Mouse (Mus musculus) kidney, postnatal 0 days (tissue): ENCODE results near the gene Nenf. TPM values are rescaled to one million over a fixed set of nuclear protein-coding genes. Genes with fewer than 3 reads are reported as not detected.
A peak's percentile ranks its signal among the peaks of the same experiment; 100 is the strongest.

Source experiments
- ATAC-seq: fragments of 200-750 bp; cut with Nextera tagmentation; replicated peaks from 2 replicates; pipeline ENCODE4 v1.8.0; 2017; ENCODE audit warnings: low read depth, moderate number of reproducible peaks, moderate TSS enrichment, moderate library complexity; ENCODE audit not compliant: low FRiP score
- DNase-seq: peaks from one replicate; pipeline ENCODE4 v3.0.0-alpha.2; 2016; ENCODE audit warnings: low spot score
- H3K27ac ChIP-seq: fragments of 300-500 bp; sonication (generic); 2 replicates; pipeline ENCODE4 v1.5.1; 2014; ENCODE audit warnings: mild to moderate bottlenecking
- H3K27me3 ChIP-seq: fragments of 300-500 bp; sonication (generic); 2 replicates; pipeline ENCODE4 v1.6.1; 2014; ENCODE audit warnings: low read length, mixed read lengths; ENCODE audit not compliant: insufficient read depth
- H3K36me3 ChIP-seq: fragments of 300-500 bp; sonication (generic); 2 replicates; pipeline ENCODE4 v1.6.1; 2014; ENCODE audit warnings: low read length, mixed read lengths; ENCODE audit not compliant: insufficient read depth
- H3K4me1 ChIP-seq: fragments of 300-500 bp; sonication (generic); replicated peaks from 2 replicates; pipeline ENCODE4 v1.6.1; 2014; ENCODE audit warnings: antibody characterized with exemption, low read length, mixed read lengths; ENCODE audit not compliant: insufficient read depth
- H3K4me2 ChIP-seq: fragments of 300-500 bp; sonication (generic); 2 replicates; pipeline ENCODE4 v1.6.1; 2014; ENCODE audit warnings: mild to moderate bottlenecking, low read length, moderate library complexity, mixed read lengths
- H3K4me3 ChIP-seq: fragments of 300-500 bp; sonication (generic); replicated peaks from 2 replicates; pipeline ENCODE4 v1.5.1; 2014; ENCODE audit warnings: low read depth, low read length
- H3K9ac ChIP-seq: fragments of 300-500 bp; sonication (generic); 2 replicates; pipeline ENCODE4 v1.6.1; 2014; ENCODE audit warnings: low read depth, low read length
- H3K9me3 ChIP-seq: fragments of 300-500 bp; sonication (generic); replicated peaks from 2 replicates; pipeline ENCODE4 v1.6.1; 2016; ENCODE audit warnings: low read length, inconsistent platforms, mixed read lengths
- CTCF ChIP-seq: IDR thresholded peaks from 2 replicates; pipeline ENCODE4 v1.5.1; 2016; ENCODE audit warnings: antibody characterized with exemption, low read depth, mild to moderate bottlenecking, moderate library complexity
- WGBS: fragments of 180-500 bp; shearing (Covaris S2); extraction: QIAGEN DNeasy Blood & Tissue Kit; methylation state at CpG from one replicate; pipeline ENCODE4 v1.1.7; 2014; 5-methylcytosine and 5-hydroxymethylcytosine counted together
- polyA plus RNA-seq: library from polyadenylated mRNA; unstranded; fragments of >200 nt; fragmentation: Nextera tagmentation; extraction: Ambion mirVana; gene quantifications from 2 replicates; pipeline ENCODE4 v1.2.1, GENCODE M21; 2015

The Nenf gene
- polyA plus RNA-seq, 1 experiment from 2014 or later, result 144 TPM

GRCm38 (mm10) chr1:191313158-191313557 lies 4.8 kb downstream of the Nenf start:
- Histone ChIP-seq H3K4me3 (0 out of 2 replicates have a peak overlapping the region, but pooled peaks have one; percentile 44), H3K9me3 (no peaks in the 10 kb centered on the region), H3K9ac (peak overlapping the region; percentile 49; the same call in 1 of the 2 replicates), H3K27me3 (no peaks in the 10 kb centered on the region), H3K4me1 (0 out of 2 replicates have a peak, but pooled peaks cover 3% of the 10 kb centered on the region), H3K27ac (peak overlapping the region; percentile 54; the same call in 1 of the 2 replicates), H3K4me2 (peak overlapping the region; percentile 48), H3K36me3 (no peaks in the 10 kb centered on the region)
- 54% methylated on average over 6 of the region's 6 CpGs for WGBS
- ATAC-seq (peak; percentile 45; the same call in 1 of the 2 replicates), DNase-seq (no peak)
- TF ChIP-seq CTCF, result no peak

- Histone ChIP-seq H3K27ac (peak overlapping the region; percentile 54), H3K9ac (peak overlapping the region; percentile 49), H3K36me3 (no peaks in the 10 kb centered on the region), H3K4me1 (0 out of 2 replicates have a peak, but pooled peaks cover 3% of the 10 kb centered on the region), H3K4me3 (peak overlapping the region; percentile 44), H3K27me3 (no peaks in the 10 kb centered on the region), H3K9me3 (no peaks in the 10 kb centered on the region), H3K4me2 (peak overlapping the region; percentile 48)
- ATAC-seq, result peak; percentile 87
- peak; percentile 96 for DNase-seq
- TF ChIP-seq CTCF, result peak; percentile 92
- WGBS, result under 1% methylated on average over 14 of the region's 14 CpGs
Observed at GRCm38 (mm10) chr1:191312513-191312941, 5.5 kb downstream of the Nenf start.

GRCm38 (mm10) chr1:191311296-191311898 lies 6.6 kb downstream of the Nenf start:
- no peak for ATAC-seq
- Histone ChIP-seq H3K9me3 (no peaks in the 10 kb centered on the region), H3K4me3 (no peak overlapping the region), H3K27me3 (no peaks in the 10 kb centered on the region), H3K36me3 (no peaks in the 10 kb centered on the region), H3K4me2 (no peak overlapping the region), H3K9ac (no peak overlapping the region), H3K27ac (no peak overlapping the region), H3K4me1 (0 out of 2 replicates have a peak, but pooled peaks cover 3% of the 10 kb centered on the region)
- no peak for TF ChIP-seq CTCF
- DNase-seq, result no peak
- WGBS, result 63% methylated on average over 4 of the region's 4 CpGs

GRCm38 (mm10) chr1:191307766-191308455 lies 10.1 kb downstream of the Nenf start:
- Histone ChIP-seq H3K36me3 (no peaks in the 10 kb centered on the region), H3K27ac (no peak overlapping the region), H3K9me3 (no peaks in the 10 kb centered on the region), H3K27me3 (no peaks in the 10 kb centered on the region), H3K4me1 (no peaks in the 10 kb centered on the region), H3K4me2 (no peak overlapping the region), H3K4me3 (no peak overlapping the region), H3K9ac (no peak overlapping the region)
- WGBS, result 88% methylated on average over 9 of the region's 9 CpGs
- peak; percentile 60 for TF ChIP-seq CTCF
- DNase-seq (no peak), ATAC-seq (no peak)

GRCm38 (mm10) chr1:191306316-191306715 lies 11.7 kb downstream of the Nenf start:
- no peak overlapping the region for H3K4me2 ChIP-seq
- no peak overlapping the region for H3K27ac ChIP-seq
- H3K27me3 ChIP-seq, result no peaks in the 10 kb centered on the region
- H3K9ac ChIP-seq, result no peak overlapping the region
- no peaks in the 10 kb centered on the region for H3K4me1 ChIP-seq
- H3K36me3 ChIP-seq, result no peaks in the 10 kb centered on the region
- ATAC-seq (no peak; the same call in 1 of the 2 replicates), DNase-seq (no peak)
- TF ChIP-seq CTCF, result peak; percentile 35; the same call in 1 of the 2 replicates
- H3K4me3 ChIP-seq, result no peak overlapping the region
- H3K9me3 ChIP-seq, result no peaks in the 10 kb centered on the region
- WGBS, result 73% methylated on average over 9 of the region's 9 CpGs

- Histone ChIP-seq H3K36me3 (no peaks in the 10 kb centered on the region), H3K27ac (no peak overlapping the region), H3K9ac (no peak overlapping the region), H3K4me2 (no peak overlapping the region), H3K4me1 (no peaks in the 10 kb centered on the region), H3K9me3 (no peaks in the 10 kb centered on the region), H3K27me3 (no peaks in the 10 kb centered on the region), H3K4me3 (no peak overlapping the region)
- DNase-seq (no peak), ATAC-seq (no peak)
- 55% methylated on average over 7 of the region's 7 CpGs for WGBS
- peak; percentile 61 for TF ChIP-seq CTCF
Observed at GRCm38 (mm10) chr1:191305610-191306009, 12.4 kb downstream of the Nenf start.
